Mouse (Mus musculus) erythroid progenitor cell, adult 5-6 weeks (primary cell): Measurements from ENCODE around the gene Pdgfa. TPM values are rescaled to one million over a fixed set of nuclear protein-coding genes. Genes with fewer than 3 reads are reported as not detected.

Experiments used
- ATAC-seq: replicated peaks from 2 replicates; pipeline ENCODE4 v1.8.0; 2016; ENCODE audit warnings: moderate number of reproducible peaks, mild to moderate bottlenecking, moderate TSS enrichment, inconsistent platforms; ENCODE audit not compliant: poor library complexity, low FRiP score, severe bottlenecking
- total RNA-seq, 2 experiments: library from RNA; stranded (forward) in 1 of 2; stranded (reverse) in 1 of 2; fragments of 150-400 nt in 1 of 2; fragments of 186-747, 209-891 nt in 1 of 2; gene quantifications; 2 replicates each; pipeline versions ENCODE4 v1.2.3 to v1.2.4; 2015 to 2017; ENCODE audit warnings: low replicate concordance in 2 of 2

The Pdgfa gene
- total RNA-seq, 2 experiments from 2014 or later, result not detected

DNA sequence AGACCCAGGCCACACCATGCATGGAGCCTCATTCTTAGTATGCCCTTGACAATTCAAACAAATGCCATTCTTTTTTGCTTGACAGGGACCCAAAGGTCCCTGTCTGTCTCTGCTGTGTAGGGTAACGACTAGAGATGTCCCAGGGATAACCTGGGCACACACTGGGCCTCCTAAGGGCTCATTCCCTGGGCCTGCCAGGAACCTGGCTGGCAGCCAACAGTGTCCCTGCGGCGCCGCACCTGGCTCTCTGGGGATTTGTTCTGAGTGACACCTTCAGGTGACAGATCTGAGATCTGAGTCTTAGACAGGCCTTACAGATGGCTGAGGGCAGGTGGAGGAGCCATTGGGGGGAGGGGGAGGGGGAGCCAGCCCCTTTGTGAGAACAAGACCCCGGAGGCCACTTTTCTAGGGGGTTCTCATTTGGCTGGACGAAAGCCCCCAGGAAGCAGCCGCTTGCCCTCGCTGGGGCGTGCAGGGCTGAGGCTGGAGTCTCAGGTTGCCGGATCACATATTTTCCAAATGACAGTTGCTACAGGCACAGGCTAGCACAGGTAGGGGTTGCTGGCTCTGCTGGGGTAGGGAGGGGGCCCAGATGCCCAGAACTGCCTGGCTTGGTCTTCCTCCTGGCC lies 67.2 kb downstream of the Pdgfa start:
- ATAC-seq, result no peak

Other genes with a start within 250 kb of the Pdgfa start
- gene Fam20c, start 242.9 kb downstream of the Pdgfa start, total RNA-seq (2015; ENCODE audit: low replicate concordance), result 0.84 and 2.2 TPM in 2 replicates
- gene Fam20c, start 242.9 kb downstream of the Pdgfa start, total RNA-seq (2017; ENCODE audit: low replicate concordance), result 0.51 TPM in 1 of 2 replicates, not detected in the other
- gene Gm5294, start 177.3 kb downstream of the Pdgfa start, total RNA-seq (2015; ENCODE audit: low replicate concordance), result not detected in 2 replicates
- gene Gm5294, start 177.3 kb downstream of the Pdgfa start, total RNA-seq (2017; ENCODE audit: low replicate concordance), result not detected in 2 replicates
- gene Prkar1b, start 152.6 kb upstream of the Pdgfa start, total RNA-seq (2015; ENCODE audit: low replicate concordance), result 0.72 TPM in 1 of 2 replicates, not detected in the other
- 0.08 TPM in 1 of 2 replicates, not detected in the other for gene Prkar1b, start 152.6 kb upstream of the Pdgfa start, total RNA-seq (2017; ENCODE audit: low replicate concordance)
- gene Dnaaf5, start 152.9 kb upstream of the Pdgfa start, total RNA-seq (2015; ENCODE audit: low replicate concordance), result 1.7 and 1.8 TPM in 2 replicates
- 2.6 and 3.6 TPM in 2 replicates for gene Dnaaf5, start 152.9 kb upstream of the Pdgfa start, total RNA-seq (2017; ENCODE audit: low replicate concordance)
- 77.5 and 111 TPM in 2 replicates for gene Sun1, start 203.3 kb upstream of the Pdgfa start, total RNA-seq (2015; ENCODE audit: low replicate concordance)
- gene Sun1, start 203.3 kb upstream of the Pdgfa start, total RNA-seq (2017; ENCODE audit: low replicate concordance), result 99.6 and 190 TPM in 2 replicates